Mouse (Mus musculus) right cerebral cortex, adult 2 months (tissue): ENCODE measurements around the gene Unkl.

ENCODE experiments used
- DNase-seq, 2 experiments: peaks; one replicate each; pipeline ENCODE4 v3.0.0; 2021 to 2022; ENCODE audit warnings: low spot score in 2 of 2

Gene Unkl

GRCm38 (mm10) chr17:25253760-25254159 is 65.6 kb downstream of the Unkl start:
- DNase-seq = peak; percentile 45 to 50

GRCm38 (mm10) chr17:25255110-25255509 is 66.9 kb downstream of the Unkl start:
- no peak for DNase-seq

GRCm38 (mm10) chr17:25256140-25256754 is 68.0 kb downstream of the Unkl start, which contains the start of gene Baiap3:
TSS of gene Baiap3 (minus strand) at chr17:25256364.
- DNase-seq = no peak

GRCm38 (mm10) chr17:25257804-25258261 is 69.6 kb downstream of the Unkl start:
- no peak for DNase-seq

GRCm38 (mm10) chr17:25264453-25264852 is 76.3 kb downstream of the Unkl start:
- DNase-seq = peak in 1 of 2 experiments; percentile 40

GRCm38 (mm10) chr17:25270795-25271335 is 82.7 kb downstream of the Unkl start:
- DNase-seq = no peak

GRCm38 (mm10) chr17:25272326-25272725 is 84.1 kb downstream of the Unkl start:
- no peak for DNase-seq

- peak; percentile 88 to 95 for DNase-seq
Observed at GRCm38 (mm10) chr17:25272951-25273705, 84.9 kb downstream of the Unkl start.

GRCm38 (mm10) chr17:25273706-25274501 is 85.7 kb downstream of the Unkl start:
- DNase-seq = peak; percentile 98

- no peak for DNase-seq
Observed at GRCm38 (mm10) chr17:25274571-25275346, 86.6 kb downstream of the Unkl start, which contains the start of gene Ube2i. TSS of gene Ube2i (minus strand) at chr17:25274622.

- DNase-seq = no peak
Observed at GRCm38 (mm10) chr17:25275833-25276232, 87.6 kb downstream of the Unkl start.

- DNase-seq = no peak
Observed at GRCm38 (mm10) chr17:25282133-25282532, 93.9 kb downstream of the Unkl start.
